Mouse (Mus musculus): Measurements from ENCODE around the gene Tcf7. TPM values are rescaled to one million over a fixed set of nuclear protein-coding genes. Genes with fewer than 3 reads are reported as not detected.

The Tcf7 gene
- polyA plus RNA-seq, 1 experiment from 2014 or later = 5.5 TPM

DNA sequence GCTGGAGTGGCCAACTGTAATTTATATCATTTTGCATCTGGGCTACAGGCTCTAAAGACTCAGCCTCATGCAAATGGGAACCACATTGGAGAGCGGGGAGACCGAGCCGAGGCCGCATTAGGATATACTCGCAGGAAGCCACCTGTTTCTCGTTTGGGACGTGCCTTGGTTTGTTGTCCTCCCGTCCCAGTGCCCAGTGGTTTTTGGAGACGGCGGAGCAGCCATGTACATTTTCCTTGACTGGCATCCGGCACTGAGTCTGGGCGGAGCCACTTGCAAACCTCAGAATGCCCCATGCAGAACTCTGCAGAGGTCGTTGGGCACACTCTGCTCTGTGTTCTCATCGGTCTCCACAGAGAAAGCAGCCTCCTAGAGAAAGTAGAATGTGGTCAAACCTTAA, 27.9 kb upstream of the Tcf7 start:
- ATAC-seq (replicated peaks; ENCODE audit: insufficient number of reproducible peaks, low FRiP score, low TSS enrichment) = no peak
- H3K9me3 ChIP-seq (replicated peaks; ENCODE audit: control insufficient read depth, low read length) = no peaks in the 10 kb centered on the region
- no peak overlapping the region for H3K4me2 ChIP-seq
- H3K27ac ChIP-seq (ENCODE audit: low read depth, low read length) = no peak overlapping the region
- WGBS (ENCODE audit: insufficient replicate concordance) = 63% methylated on average over 14 of the region's 14 CpGs
- H3K27me3 ChIP-seq (ENCODE audit: control insufficient read depth, insufficient read depth, low read length) = peaks cover 9% of the 10 kb centered on the region
- no peak overlapping the region for H3K9ac ChIP-seq (ENCODE audit: low read depth, low read length)
- no peaks in the 10 kb centered on the region for H3K36me3 ChIP-seq (ENCODE audit: control insufficient read depth, insufficient read depth, low read length)
- no peak overlapping the region for H3K4me3 ChIP-seq (ENCODE audit: low read depth, low read length)
- H3K4me1 ChIP-seq (ENCODE audit: control insufficient read depth, insufficient read depth, low read length) = no peaks in the 10 kb centered on the region; the same call in 1 of the 2 replicates

DNA sequence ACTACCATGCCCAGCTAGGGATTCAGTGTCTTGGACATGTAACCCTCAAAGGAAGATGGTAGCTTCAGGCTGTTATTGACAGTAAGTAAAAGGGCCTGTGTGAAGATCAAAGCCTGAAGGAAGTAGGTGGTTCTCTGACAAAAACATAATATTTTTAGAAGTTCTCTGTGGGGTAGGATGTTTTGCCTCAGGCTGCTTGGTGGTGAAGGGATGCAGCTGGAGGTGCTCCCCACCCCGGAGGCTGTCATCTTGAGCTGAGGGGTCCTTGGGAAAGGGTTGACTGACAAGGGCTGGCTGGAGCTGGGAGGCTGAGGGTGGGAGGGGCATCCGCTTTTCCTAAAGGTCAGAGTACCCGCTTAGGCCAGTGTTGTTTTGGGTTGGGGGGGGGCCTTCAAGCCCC, 26.7 kb upstream of the Tcf7 start:
- no peak for ATAC-seq (replicated peaks; ENCODE audit: insufficient number of reproducible peaks, low FRiP score, low TSS enrichment)
- Histone ChIP-seq H3K9me3 (replicated peaks; ENCODE audit: control insufficient read depth, low read length) (no peaks in the 10 kb centered on the region), H3K4me3 (ENCODE audit: low read depth, low read length) (no peak overlapping the region), H3K36me3 (ENCODE audit: control insufficient read depth, insufficient read depth, low read length) (no peaks in the 10 kb centered on the region), H3K9ac (ENCODE audit: low read depth, low read length) (no peak overlapping the region), H3K4me1 (ENCODE audit: control insufficient read depth, insufficient read depth, low read length) (no peaks in the 10 kb centered on the region; the same call in 1 of the 2 replicates), H3K27me3 (ENCODE audit: control insufficient read depth, insufficient read depth, low read length) (peaks cover 5% of the 10 kb centered on the region), H3K4me2 (no peak overlapping the region), H3K27ac (ENCODE audit: low read depth, low read length) (no peak overlapping the region)
- 70% methylated on average over 3 of the region's 3 CpGs for WGBS (ENCODE audit: insufficient replicate concordance)

DNA sequence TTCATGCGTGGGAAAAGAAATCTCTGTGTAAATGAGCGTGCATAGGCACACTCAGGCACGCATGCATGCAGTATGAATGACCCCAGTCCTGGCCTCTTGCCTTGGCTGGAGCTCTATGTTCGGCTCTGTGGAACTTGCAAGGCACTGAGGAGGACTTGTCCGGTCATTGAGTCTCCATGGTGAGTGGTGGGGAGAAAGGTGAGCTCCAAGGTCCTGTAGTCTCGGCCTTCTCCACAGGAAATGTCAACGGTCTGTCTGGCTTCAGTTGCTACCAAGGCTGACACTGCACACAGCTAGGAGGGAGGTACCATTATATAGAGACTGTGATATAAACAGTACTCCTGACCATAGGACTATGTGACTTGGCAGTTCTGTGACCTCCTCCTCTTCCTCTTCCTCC, 23.6 kb upstream of the Tcf7 start:
- H3K27ac ChIP-seq (ENCODE audit: low read depth, low read length) = no peak overlapping the region
- H3K4me1 ChIP-seq (ENCODE audit: control insufficient read depth, insufficient read depth, low read length) = no peaks in the 10 kb centered on the region; the same call in 1 of the 2 replicates
- no peak overlapping the region for H3K4me3 ChIP-seq (ENCODE audit: low read depth, low read length)
- H3K4me2 ChIP-seq = no peak overlapping the region
- no peaks in the 10 kb centered on the region for H3K36me3 ChIP-seq (ENCODE audit: control insufficient read depth, insufficient read depth, low read length)
- H3K9ac ChIP-seq (ENCODE audit: low read depth, low read length) = no peak overlapping the region
- ATAC-seq (replicated peaks; ENCODE audit: insufficient number of reproducible peaks, low FRiP score, low TSS enrichment) = no peak
- no peaks in the 10 kb centered on the region for H3K9me3 ChIP-seq (replicated peaks; ENCODE audit: control insufficient read depth, low read length)
- 70% methylated on average over 7 of the region's 7 CpGs for WGBS (ENCODE audit: insufficient replicate concordance)
- H3K27me3 ChIP-seq (ENCODE audit: control insufficient read depth, insufficient read depth, low read length) = no peaks in the 10 kb centered on the region

DNA sequence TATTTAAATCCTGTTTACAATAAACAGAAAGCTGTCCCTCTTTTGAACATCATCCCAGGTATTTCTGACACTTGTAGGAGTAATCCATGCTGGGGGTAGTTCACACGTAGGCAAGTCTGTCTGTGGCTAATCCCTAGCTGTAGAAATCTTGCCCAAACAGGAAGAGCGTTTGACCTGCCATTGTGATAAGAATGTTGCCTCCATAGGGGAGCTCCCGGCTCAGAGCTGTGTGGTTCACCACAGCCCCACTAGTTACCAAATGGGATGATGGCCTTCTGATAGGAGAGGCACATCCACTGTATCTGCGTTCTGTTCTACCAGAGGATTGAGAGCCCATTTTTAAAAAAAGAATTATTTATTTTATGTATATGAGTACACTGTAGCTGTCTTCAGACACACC, 22.5 kb upstream of the Tcf7 start:
- H3K4me1 ChIP-seq (ENCODE audit: control insufficient read depth, insufficient read depth, low read length) = no peaks in the 10 kb centered on the region; the same call in 1 of the 2 replicates
- H3K9ac ChIP-seq (ENCODE audit: low read depth, low read length) = no peak overlapping the region
- H3K27ac ChIP-seq (ENCODE audit: low read depth, low read length) = no peak overlapping the region
- 22% methylated on average over 4 of the region's 4 CpGs for WGBS (ENCODE audit: insufficient replicate concordance)
- ATAC-seq (replicated peaks; ENCODE audit: insufficient number of reproducible peaks, low FRiP score, low TSS enrichment) = no peak
- H3K27me3 ChIP-seq (ENCODE audit: control insufficient read depth, insufficient read depth, low read length) = no peaks in the 10 kb centered on the region
- no peak overlapping the region for H3K4me2 ChIP-seq
- H3K4me3 ChIP-seq (ENCODE audit: low read depth, low read length) = no peak overlapping the region
- H3K36me3 ChIP-seq (ENCODE audit: control insufficient read depth, insufficient read depth, low read length) = no peaks in the 10 kb centered on the region
- no peaks in the 10 kb centered on the region for H3K9me3 ChIP-seq (replicated peaks; ENCODE audit: control insufficient read depth, low read length)

DNA sequence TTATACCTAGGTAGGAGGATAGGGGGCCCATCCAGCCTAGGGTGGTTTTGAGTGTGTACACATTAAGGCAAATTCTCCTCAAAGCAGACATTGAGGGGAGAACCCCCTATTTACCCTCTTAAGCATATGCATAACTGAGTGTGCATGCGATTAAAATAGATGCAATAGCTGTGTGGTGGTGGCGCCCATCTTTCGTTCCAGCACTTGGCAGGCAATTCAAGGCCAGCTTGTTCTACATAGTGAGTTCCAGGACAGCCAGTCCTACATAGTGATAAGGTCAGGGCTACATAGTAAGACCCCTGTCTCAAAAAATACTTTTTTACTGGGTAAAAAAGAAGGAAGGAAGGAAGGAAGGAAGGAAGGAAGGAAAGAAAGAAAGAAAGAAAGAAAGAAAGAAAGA, 19.9 kb upstream of the Tcf7 start:
- Histone ChIP-seq H3K27ac (ENCODE audit: low read depth, low read length) (no peak overlapping the region), H3K4me1 (ENCODE audit: control insufficient read depth, insufficient read depth, low read length) (no peaks in the 10 kb centered on the region; the same call in 1 of the 2 replicates), H3K4me2 (no peak overlapping the region), H3K4me3 (ENCODE audit: low read depth, low read length) (no peak overlapping the region), H3K36me3 (ENCODE audit: control insufficient read depth, insufficient read depth, low read length) (no peaks in the 10 kb centered on the region), H3K27me3 (ENCODE audit: control insufficient read depth, insufficient read depth, low read length) (no peaks in the 10 kb centered on the region; the same call in 1 of the 2 replicates), H3K9ac (ENCODE audit: low read depth, low read length) (no peak overlapping the region), H3K9me3 (replicated peaks; ENCODE audit: control insufficient read depth, low read length) (no peaks in the 10 kb centered on the region)
- no peak for ATAC-seq (replicated peaks; ENCODE audit: insufficient number of reproducible peaks, low FRiP score, low TSS enrichment)
- 89% methylated on average over 3 of the region's 3 CpGs for WGBS (ENCODE audit: insufficient replicate concordance)

DNA sequence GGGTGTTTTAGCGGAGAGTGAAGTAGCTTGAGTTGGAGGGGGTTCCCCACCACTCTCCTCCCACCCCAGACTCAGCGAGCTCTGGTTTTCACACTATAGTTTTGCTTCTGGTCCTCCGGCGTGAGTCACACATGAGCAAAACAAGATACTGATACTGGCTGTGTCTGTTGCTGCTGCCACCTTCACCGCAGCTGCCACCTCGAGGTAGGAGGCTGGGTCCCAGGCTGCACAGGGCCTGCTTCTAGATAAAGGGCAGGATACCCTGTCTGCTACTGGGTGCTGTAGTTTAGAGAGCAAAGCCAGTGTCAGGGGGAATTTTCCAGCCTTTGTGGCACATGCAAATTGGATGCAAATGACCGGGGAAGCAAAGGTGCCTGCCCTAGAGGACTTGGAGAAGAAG, 16.9 kb upstream of the Tcf7 start:
- no peak for ATAC-seq (replicated peaks; ENCODE audit: insufficient number of reproducible peaks, low FRiP score, low TSS enrichment)
- Histone ChIP-seq H3K9me3 (replicated peaks; ENCODE audit: control insufficient read depth, low read length) (no peaks in the 10 kb centered on the region), H3K4me2 (no peak overlapping the region), H3K27me3 (ENCODE audit: control insufficient read depth, insufficient read depth, low read length) (no peaks in the 10 kb centered on the region; the same call in 1 of the 2 replicates), H3K36me3 (ENCODE audit: control insufficient read depth, insufficient read depth, low read length) (no peaks in the 10 kb centered on the region), H3K4me3 (ENCODE audit: low read depth, low read length) (no peak overlapping the region), H3K9ac (ENCODE audit: low read depth, low read length) (no peak overlapping the region), H3K4me1 (ENCODE audit: control insufficient read depth, insufficient read depth, low read length) (no peaks in the 10 kb centered on the region), H3K27ac (ENCODE audit: low read depth, low read length) (no peak overlapping the region)
- WGBS (ENCODE audit: insufficient replicate concordance) = 34% methylated on average over 7 of the region's 7 CpGs

DNA sequence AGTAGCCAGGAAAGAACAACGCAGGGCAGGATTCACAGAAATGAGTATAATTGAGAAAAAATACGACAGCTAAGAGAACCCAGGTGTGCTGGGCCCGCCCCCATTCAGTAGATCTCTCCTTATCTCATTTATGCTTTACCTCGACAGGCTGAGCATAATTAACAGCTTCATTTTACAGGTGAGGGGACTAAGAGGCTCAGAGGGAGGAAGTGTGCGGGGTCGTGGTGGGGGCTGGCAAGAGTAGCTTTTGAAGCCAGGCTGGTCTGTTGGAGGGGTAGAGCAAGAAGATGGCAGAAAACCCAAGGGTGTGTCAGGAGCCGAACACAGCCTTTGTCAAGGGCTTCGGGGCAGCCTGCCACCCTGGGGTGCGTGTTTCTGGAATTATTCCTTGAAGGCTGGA, 16.1 kb upstream of the Tcf7 start:
- 79% methylated on average over 9 of the region's 9 CpGs for WGBS (ENCODE audit: insufficient replicate concordance)
- no peak overlapping the region for H3K4me2 ChIP-seq
- no peak overlapping the region for H3K4me3 ChIP-seq (ENCODE audit: low read depth, low read length)
- no peaks in the 10 kb centered on the region for H3K4me1 ChIP-seq (ENCODE audit: control insufficient read depth, insufficient read depth, low read length)
- H3K27ac ChIP-seq (ENCODE audit: low read depth, low read length) = no peak overlapping the region
- no peak overlapping the region for H3K9ac ChIP-seq (ENCODE audit: low read depth, low read length)
- H3K36me3 ChIP-seq (ENCODE audit: control insufficient read depth, insufficient read depth, low read length) = no peaks in the 10 kb centered on the region
- no peak for ATAC-seq (replicated peaks; ENCODE audit: insufficient number of reproducible peaks, low FRiP score, low TSS enrichment)
- H3K27me3 ChIP-seq (ENCODE audit: control insufficient read depth, insufficient read depth, low read length) = no peaks in the 10 kb centered on the region; the same call in 1 of the 2 replicates
- H3K9me3 ChIP-seq (replicated peaks; ENCODE audit: control insufficient read depth, low read length) = no peaks in the 10 kb centered on the region

DNA sequence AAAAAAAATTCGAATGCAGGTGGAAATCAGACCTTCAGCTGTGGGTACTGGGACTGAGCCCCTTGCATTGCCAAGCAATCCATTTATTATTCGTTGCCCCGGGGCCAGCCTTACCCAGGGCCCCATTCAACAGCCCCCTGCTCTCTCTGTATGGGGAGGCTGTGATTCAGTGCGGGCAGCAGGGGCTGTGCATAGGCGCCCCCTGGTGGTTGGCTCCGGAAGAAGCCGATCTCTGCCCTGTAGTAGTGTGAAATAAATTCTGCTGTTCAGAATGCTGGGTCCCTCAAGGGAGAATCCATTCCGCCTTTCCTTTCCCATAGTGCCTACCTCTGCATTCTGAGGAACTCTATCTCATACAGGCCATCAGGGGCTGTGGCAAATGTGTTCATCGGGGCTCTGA, 14.5 kb upstream of the Tcf7 start:
- Histone ChIP-seq H3K36me3 (ENCODE audit: control insufficient read depth, insufficient read depth, low read length) (no peaks in the 10 kb centered on the region), H3K4me3 (ENCODE audit: low read depth, low read length) (no peak overlapping the region), H3K27ac (ENCODE audit: low read depth, low read length) (no peak overlapping the region), H3K9ac (ENCODE audit: low read depth, low read length) (no peak overlapping the region), H3K9me3 (replicated peaks; ENCODE audit: control insufficient read depth, low read length) (no peaks in the 10 kb centered on the region), H3K4me2 (no peak overlapping the region), H3K27me3 (ENCODE audit: control insufficient read depth, insufficient read depth, low read length) (no peaks in the 10 kb centered on the region; the same call in 1 of the 2 replicates), H3K4me1 (ENCODE audit: control insufficient read depth, insufficient read depth, low read length) (no peaks in the 10 kb centered on the region)
- peak; percentile 55; the same call in 1 of the 2 replicates for ATAC-seq (replicated peaks; ENCODE audit: insufficient number of reproducible peaks, low FRiP score, low TSS enrichment)
- WGBS (ENCODE audit: insufficient replicate concordance) = 13% methylated on average over 9 of the region's 9 CpGs

DNA sequence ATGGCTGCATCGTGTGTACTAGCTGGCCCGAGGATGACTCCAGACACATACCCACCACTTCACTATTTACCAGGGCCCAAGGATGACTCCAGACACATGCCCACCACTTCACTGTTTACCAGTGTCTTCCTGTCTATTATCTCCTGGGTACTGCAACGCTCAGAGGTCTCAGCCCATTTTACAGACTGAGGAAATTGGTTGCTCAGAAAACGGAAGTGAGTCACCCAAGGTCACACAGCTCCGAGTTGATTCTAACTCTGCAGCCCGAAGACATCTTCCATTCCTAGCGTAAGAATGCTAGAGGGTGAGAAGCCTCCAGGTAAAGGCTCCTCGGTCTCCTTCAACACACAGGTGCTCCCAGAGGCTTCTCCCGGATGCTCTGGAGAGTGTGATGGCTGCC, 11.3 kb upstream of the Tcf7 start:
- no peak for ATAC-seq (replicated peaks; ENCODE audit: insufficient number of reproducible peaks, low FRiP score, low TSS enrichment)
- Histone ChIP-seq H3K36me3 (ENCODE audit: control insufficient read depth, insufficient read depth, low read length) (no peaks in the 10 kb centered on the region), H3K4me1 (ENCODE audit: control insufficient read depth, insufficient read depth, low read length) (no peaks in the 10 kb centered on the region), H3K9me3 (replicated peaks; ENCODE audit: control insufficient read depth, low read length) (no peaks in the 10 kb centered on the region), H3K27ac (ENCODE audit: low read depth, low read length) (no peak overlapping the region), H3K4me2 (no peak overlapping the region), H3K27me3 (ENCODE audit: control insufficient read depth, insufficient read depth, low read length) (no peaks in the 10 kb centered on the region; the same call in 1 of the 2 replicates), H3K4me3 (ENCODE audit: low read depth, low read length) (no peak overlapping the region), H3K9ac (ENCODE audit: low read depth, low read length) (no peak overlapping the region)
- 78% methylated on average over 9 of the region's 9 CpGs for WGBS (ENCODE audit: insufficient replicate concordance)

Data from heart, embryonic 11.5 days (tissue).